Mouse (Mus musculus) Patski (cell line): ENCODE data around the gene Hoxa9. TPM values are rescaled to one million over a fixed set of nuclear protein-coding genes. Genes with fewer than 3 reads are reported as not detected.

Experiments
- ATAC-seq: fragments of 100-300 bp; one replicate; pipeline ENCODE4 v1.8.0; 2021
- CTCF ChIA-PET: fragments of 350-600 bp; sonication (Branson Sonifier 250); formaldehyde crosslinking; loops from one replicate; lab custom pipeline; 2022; ENCODE audit warnings: inconsistent platforms; lab: Charles Lee
- POLR2A ChIA-PET: fragments of 350-600 bp; sonication (Branson Sonifier 250); formaldehyde crosslinking; loops from one replicate; lab custom pipeline; 2022; ENCODE audit warnings: antibody characterized with exemption, inconsistent platforms; lab: Charles Lee
- DNase-seq: peaks from one replicate; pipeline ENCODE4 v3.0.0-alpha.2; 2011; ENCODE audit warnings: low read depth, low spot score
- H3K27me3 ChIP-seq: fragments of 371-371 bp; one replicate; pipeline ENCODE4 v1.5.1; 2021
- CTCF ChIP-seq: fragments of 100-300 bp; IDR thresholded peaks from one replicate; pipeline ENCODE4 v1.5.1; 2021
- in situ Hi-C: fragments of 300-500 bp; cut with MboI; formaldehyde crosslinking; loops from 3 replicates; pipeline ENCODE4 v1.11.1; 2018; ENCODE audit warnings: low pct_unique_long_range_greater_than_20kb, mixed read lengths
- polyA plus RNA-seq: library from polyadenylated mRNA; unstranded; gene quantifications from one replicate; pipeline ENCODE4 v1.2.3, GENCODE M21; 2021

The Hoxa9 gene
- polyA plus RNA-seq = 76.7 TPM

- no peak for ATAC-seq
- TF ChIP-seq CTCF = no peak
- peak; percentile 63 for DNase-seq
- H3K27me3 ChIP-seq = no peaks in the 10 kb centered on the region
- ChIA-PET POLR2A (interaction anchor here (21.2 to 37.4 kb wide), 3 partner anchors 8 to 53 kb away, joined by 378 to 778 read pairs (median 778); partner anchors contain the start of genes 5730596B20Rik, Gm28308, Hoxa10 and Hoxa11), CTCF (interaction anchor here (0.7 to 4.3 kb wide), 8 partner anchors 9 to 53 kb away, joined by 3 to 23 read pairs (median 4); partner anchors contain the start of genes 5730596B20Rik, Hoxa10, Hoxa11 and Hoxa7)
- in situ Hi-C loops = loop anchor here (25.0 kb wide), 1 partner anchor 1243 kb away; no protein-coding TSS in a partner anchor
These were observed at the start of gene Hoxa9 for GRCm38 (mm10) chr6:52230516-52231165. TSS of gene Hoxa9 (minus strand) at chr6:52231089.

GRCm38 (mm10) chr6:52276920-52277319 is 46.0 kb upstream of the Hoxa9 start:
- in situ Hi-C loops = no loop called here
- no peak for ATAC-seq
- H3K27me3 ChIP-seq = no peaks in the 10 kb centered on the region
- POLR2A ChIA-PET = no interaction called here
- no peak for TF ChIP-seq CTCF
- DNase-seq = no peak
- CTCF ChIA-PET = interaction anchor here (1.0 to 1.9 kb wide), 3 partner anchors 16 to 323 kb away, joined by 3 to 5 read pairs (median 3); no protein-coding TSS in a partner anchor

- CTCF ChIA-PET = interaction anchor here (1.5 to 1.9 kb wide), 2 partner anchors 19 to 324 kb away, joined by 3 to 5 read pairs; no protein-coding TSS in a partner anchor
- POLR2A ChIA-PET = no interaction called here
- in situ Hi-C loops = no loop called here
- ATAC-seq (no peak), DNase-seq (no peak)
- no peak for TF ChIP-seq CTCF
- no peaks in the 10 kb centered on the region for H3K27me3 ChIP-seq
These were observed 45.5 kb upstream of the Hoxa9 start for GRCm38 (mm10) chr6:52276382-52276781.

- ChIA-PET POLR2A (no interaction called here), CTCF (interaction anchor here (1.5 to 1.9 kb wide), 2 partner anchors 19 to 325 kb away, joined by 3 to 5 read pairs; no protein-coding TSS in a partner anchor)
- no peak for TF ChIP-seq CTCF
- in situ Hi-C loops = no loop called here
- ATAC-seq (no peak), DNase-seq (no peak)
- no peaks in the 10 kb centered on the region for H3K27me3 ChIP-seq
These were observed 44.8 kb upstream of the Hoxa9 start for GRCm38 (mm10) chr6:52275563-52276280.

- ChIA-PET CTCF (no interaction called here), POLR2A (no interaction called here)
- TF ChIP-seq CTCF = no peak
- no peak for ATAC-seq
- no peak for DNase-seq
- no peaks in the 10 kb centered on the region for H3K27me3 ChIP-seq
- in situ Hi-C loops = loop anchor here (5.0 kb wide), 1 partner anchor 303 kb away; no protein-coding TSS in a partner anchor
These were observed 43.7 kb upstream of the Hoxa9 start for GRCm38 (mm10) chr6:52274576-52274975.

GRCm38 (mm10) chr6:52273656-52274280 is 42.9 kb upstream of the Hoxa9 start:
- POLR2A ChIA-PET = no interaction called here
- ATAC-seq = no peak
- CTCF ChIA-PET = no interaction called here
- in situ Hi-C loops = loop anchor here (5.0 kb wide), 1 partner anchor 304 kb away; no protein-coding TSS in a partner anchor
- H3K27me3 ChIP-seq = no peaks in the 10 kb centered on the region
- DNase-seq = no peak
- TF ChIP-seq CTCF = no peak

GRCm38 (mm10) chr6:52272766-52273655 is 42.1 kb upstream of the Hoxa9 start:
- peaks cover 2% of the 10 kb centered on the region for H3K27me3 ChIP-seq
- POLR2A ChIA-PET = no interaction called here
- ATAC-seq (no peak), DNase-seq (no peak)
- no peak for TF ChIP-seq CTCF
- CTCF ChIA-PET = interaction anchor here (1.3 to 2.3 kb wide), 2 partner anchors 16 to 327 kb away, joined by 3 to 6 read pairs; no protein-coding TSS in a partner anchor
- in situ Hi-C loops = loop anchor here (5.0 kb wide), 1 partner anchor 304 kb away; no protein-coding TSS in a partner anchor

- CTCF ChIA-PET = interaction anchor here (0.7 to 2.3 kb wide), 5 partner anchors 13 to 454 kb away, joined by 3 to 6 read pairs (median 5); no protein-coding TSS in a partner anchor
- in situ Hi-C loops = loop anchor here (5.0 kb wide), 1 partner anchor 307 kb away; no protein-coding TSS in a partner anchor
- TF ChIP-seq CTCF = peak; percentile 88
- ATAC-seq = peak; percentile 60
- no peak for DNase-seq
- POLR2A ChIA-PET = interaction anchor here (0.5 to 1.0 kb wide), 4 partner anchors 9 to 442 kb away, joined by 3 to 4 read pairs (median 3); partner anchors contain the start of gene Tax1bp1
- peaks cover 11% of the 10 kb centered on the region for H3K27me3 ChIP-seq
These were observed 39.9 kb upstream of the Hoxa9 start for GRCm38 (mm10) chr6:52270494-52271480.
